Mouse (Mus musculus) intestine, embryonic 16.5 days (tissue): ENCODE measurements around the gene Adamts7. TPM values are rescaled to one million over a fixed set of nuclear protein-coding genes. Genes with fewer than 3 reads are reported as not detected.

Experiments used
- ATAC-seq: fragments of 200-750 bp; cut with Nextera tagmentation; 2 replicates; pipeline ENCODE4 v1.8.0; 2017; ENCODE audit warnings: moderate TSS enrichment, moderate library complexity
- H3K27ac ChIP-seq: fragments of 300-500 bp; sonication (generic); 2 replicates; pipeline ENCODE4 v1.5.1; 2014; ENCODE audit warnings: mild to moderate bottlenecking, low read length
- H3K27me3 ChIP-seq: fragments of 300-500 bp; sonication (generic); replicated peaks from 2 replicates; pipeline ENCODE4 v1.6.1; 2014; ENCODE audit warnings: low read length, control low read depth, mixed read lengths; ENCODE audit not compliant: control insufficient read depth, insufficient read depth
- H3K36me3 ChIP-seq: fragments of 300-500 bp; sonication (generic); 2 replicates; pipeline ENCODE4 v1.6.1; 2014; ENCODE audit warnings: low read length, control low read depth; ENCODE audit not compliant: control insufficient read depth, insufficient read depth
- H3K4me1 ChIP-seq: fragments of 300-500 bp; sonication (generic); 2 replicates; pipeline ENCODE4 v1.6.1; 2014; ENCODE audit warnings: low read length, control low read depth, mixed read lengths; ENCODE audit not compliant: control insufficient read depth, insufficient read depth
- H3K4me2 ChIP-seq: fragments of 300-500 bp; sonication (generic); 2 replicates; pipeline ENCODE4 v1.6.1; 2014; ENCODE audit warnings: low read depth, low read length, control low read depth
- H3K4me3 ChIP-seq: fragments of 300-500 bp; sonication (generic); 2 replicates; pipeline ENCODE4 v1.5.1; 2014; ENCODE audit warnings: mild to moderate bottlenecking, low read length
- H3K9ac ChIP-seq: fragments of 300-500 bp; sonication (generic); 2 replicates; pipeline ENCODE4 v1.6.1; 2014; ENCODE audit warnings: low read depth, low read length
- H3K9me3 ChIP-seq: fragments of 300-500 bp; sonication (generic); 2 replicates; pipeline ENCODE4 v1.6.1; 2016; ENCODE audit warnings: low read length, control low read depth; ENCODE audit not compliant: control insufficient read depth
- WGBS: fragments of 180-500 bp; shearing (Covaris S2); extraction: QIAGEN DNeasy Blood & Tissue Kit; methylation state at CpG from one replicate; pipeline ENCODE4 v1.1.7; 2014; 5-methylcytosine and 5-hydroxymethylcytosine counted together
- polyA plus RNA-seq: library from polyadenylated mRNA; unstranded; fragments of >200 nt; fragmentation: Nextera tagmentation; extraction: Ambion mirVana; gene quantifications from 2 replicates; pipeline ENCODE4 v1.2.1, GENCODE M21; 2015

The Adamts7 gene
- polyA plus RNA-seq, 1 experiment from 2014 or later = 11.7 TPM

GRCm38 (mm10) chr9:90136678-90136965 lies 26.2 kb upstream of the Adamts7 start:
- H3K36me3 ChIP-seq = no peaks in the 10 kb centered on the region
- H3K27me3 ChIP-seq = no peaks in the 10 kb centered on the region
- no peak overlapping the region for H3K4me2 ChIP-seq
- no peak overlapping the region for H3K4me3 ChIP-seq
- 91% methylated on average over 1 of the region's 1 CpGs for WGBS
- no peak overlapping the region for H3K9ac ChIP-seq
- H3K9me3 ChIP-seq = no peaks in the 10 kb centered on the region; the same call in 1 of the 2 replicates
- ATAC-seq = no peak
- H3K4me1 ChIP-seq = no peaks in the 10 kb centered on the region
- no peak overlapping the region for H3K27ac ChIP-seq

GRCm38 (mm10) chr9:90145788-90146187 lies 17.1 kb upstream of the Adamts7 start:
- Histone ChIP-seq H3K27me3 (no peaks in the 10 kb centered on the region), H3K9me3 (no peaks in the 10 kb centered on the region), H3K9ac (no peak overlapping the region), H3K27ac (no peak overlapping the region), H3K36me3 (no peaks in the 10 kb centered on the region), H3K4me2 (no peak overlapping the region), H3K4me1 (0 out of 2 replicates have a peak, but pooled peaks cover under 1% of the 10 kb centered on the region), H3K4me3 (no peak overlapping the region)
- peak; percentile 62; the same call in 1 of the 2 replicates for ATAC-seq
- WGBS = 49% methylated on average over 2 of the region's 2 CpGs

GRCm38 (mm10) chr9:90146869-90147268 lies 16.0 kb upstream of the Adamts7 start:
- Histone ChIP-seq H3K4me1 (0 out of 2 replicates have a peak, but pooled peaks cover 3% of the 10 kb centered on the region), H3K9me3 (no peaks in the 10 kb centered on the region), H3K9ac (no peak overlapping the region), H3K27me3 (no peaks in the 10 kb centered on the region), H3K27ac (no peak overlapping the region), H3K4me3 (no peak overlapping the region), H3K4me2 (no peak overlapping the region), H3K36me3 (no peaks in the 10 kb centered on the region)
- no peak for ATAC-seq
- WGBS = 62% methylated on average over 5 of the region's 5 CpGs

DNA sequence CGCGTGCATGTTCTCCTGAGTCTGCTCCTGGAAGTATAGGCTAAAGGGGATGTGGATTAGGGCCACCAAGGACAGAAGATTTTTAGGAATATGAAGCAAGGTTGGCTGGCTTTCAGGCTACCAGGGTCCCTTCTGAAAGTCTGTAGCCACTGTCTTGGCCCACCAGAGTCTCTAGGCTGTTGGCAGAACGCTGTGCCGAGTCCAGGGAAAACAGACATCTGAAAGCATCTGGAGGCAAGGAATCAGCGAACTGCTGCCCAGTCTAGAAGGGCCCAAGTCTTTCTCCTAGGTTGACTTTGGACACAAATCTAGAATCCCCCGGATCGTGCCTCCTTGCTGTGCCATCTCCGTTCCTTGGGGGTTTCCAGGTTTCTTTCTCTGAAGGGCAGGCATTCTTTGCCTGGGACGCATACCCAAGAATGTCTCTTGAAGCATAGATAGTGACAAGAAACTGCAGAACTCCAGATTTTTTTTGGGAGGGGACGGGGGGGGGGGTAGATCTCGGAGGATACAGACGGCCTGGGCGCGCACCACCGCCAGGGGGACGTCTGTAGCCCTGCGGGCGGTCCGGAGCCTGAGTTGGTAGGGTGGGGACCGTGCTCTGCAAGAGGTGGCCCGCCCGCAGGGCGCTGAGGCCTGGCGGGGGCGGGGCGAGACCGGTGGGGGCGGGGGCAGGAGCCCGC lies 485 bp upstream of the Adamts7 start:
- H3K9me3 ChIP-seq = no peaks in the 10 kb centered on the region
- H3K4me2 ChIP-seq = peak overlapping the region; percentile 97
- H3K9ac ChIP-seq = peak overlapping the region; percentile 78
- 0 out of 2 replicates have a peak, but pooled peaks cover 13% of the 10 kb centered on the region for H3K4me1 ChIP-seq
- H3K27me3 ChIP-seq = no peaks in the 10 kb centered on the region; the same call in 1 of the 2 replicates
- peak overlapping the region; percentile 8; the same call in 1 of the 2 replicates for H3K27ac ChIP-seq
- H3K4me3 ChIP-seq = peak overlapping the region; percentile 79
- no peaks in the 10 kb centered on the region for H3K36me3 ChIP-seq
- ATAC-seq = peak; percentile 91
- WGBS = 12% methylated on average over 18 of the region's 29 CpGs

GRCm38 (mm10) chr9:90163749-90164095 lies 853 bp downstream of the Adamts7 start:
- 2% methylated on average over 18 of the region's 18 CpGs for WGBS

GRCm38 (mm10) chr9:90164670-90165453 lies 2.0 kb downstream of the Adamts7 start:
- H3K4me3 ChIP-seq = no peak overlapping the region
- WGBS = 55% methylated on average over 4 of the region's 4 CpGs

More at GRCm38 (mm10) chr9:90163749-90164095, 853 bp downstream of the Adamts7 start:
- Histone ChIP-seq H3K4me3 (peak overlapping the region; percentile 79), H3K27me3 (no peaks in the 10 kb centered on the region; the same call in 1 of the 2 replicates), H3K4me2 (peak overlapping the region; percentile 97), H3K27ac (peak overlapping the region; percentile 69), H3K36me3 (no peaks in the 10 kb centered on the region), H3K9ac (peak overlapping the region; percentile 78), H3K9me3 (no peaks in the 10 kb centered on the region), H3K4me1 (0 out of 2 replicates have a peak, but pooled peaks cover 13% of the 10 kb centered on the region)
- ATAC-seq = peak; percentile 66

GRCm38 (mm10) chr9:90165590-90165989 lies 2.7 kb downstream of the Adamts7 start:
- WGBS = 69% methylated on average over 4 of the region's 4 CpGs
- no peaks in the 10 kb centered on the region for H3K9me3 ChIP-seq
- no peak overlapping the region for H3K4me2 ChIP-seq
- H3K36me3 ChIP-seq = no peaks in the 10 kb centered on the region
- 0 out of 2 replicates have a peak, but pooled peaks cover 13% of the 10 kb centered on the region for H3K4me1 ChIP-seq
- no peak overlapping the region for H3K9ac ChIP-seq
- no peak for ATAC-seq
- H3K4me3 ChIP-seq = no peak overlapping the region
- no peak overlapping the region for H3K27ac ChIP-seq
- no peaks in the 10 kb centered on the region; the same call in 1 of the 2 replicates for H3K27me3 ChIP-seq

More at GRCm38 (mm10) chr9:90164670-90165453, 2.0 kb downstream of the Adamts7 start:
- ATAC-seq = no peak
- Histone ChIP-seq H3K27me3 (no peaks in the 10 kb centered on the region; the same call in 1 of the 2 replicates), H3K27ac (no peak overlapping the region), H3K9me3 (no peaks in the 10 kb centered on the region), H3K9ac (no peak overlapping the region), H3K36me3 (no peaks in the 10 kb centered on the region), H3K4me2 (no peak overlapping the region; the same call in 1 of the 2 replicates), H3K4me1 (0 out of 2 replicates have a peak, but pooled peaks cover 13% of the 10 kb centered on the region)

DNA sequence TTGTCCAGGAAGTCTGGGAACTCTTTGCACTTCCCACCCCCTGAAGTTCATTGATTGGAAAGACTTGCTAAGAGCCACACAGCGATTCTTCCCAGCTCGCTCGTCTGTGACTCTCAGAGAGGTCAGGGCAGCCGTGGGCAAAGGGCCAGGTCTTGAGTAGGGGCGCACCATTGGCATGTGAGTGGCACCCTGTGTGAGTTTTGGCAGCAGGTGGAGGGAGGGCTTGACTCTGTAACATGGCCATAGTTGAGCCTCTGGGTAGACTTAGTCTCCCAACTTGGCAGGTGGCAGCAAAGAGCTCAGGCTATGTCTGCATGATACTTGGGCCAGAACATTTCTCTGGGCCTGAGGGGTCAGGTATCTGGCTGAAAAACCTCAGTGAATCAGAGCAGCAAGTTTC lies 3.7 kb downstream of the Adamts7 start:
- H3K27ac ChIP-seq = no peak overlapping the region
- no peak overlapping the region for H3K9ac ChIP-seq
- no peaks in the 10 kb centered on the region; the same call in 1 of the 2 replicates for H3K27me3 ChIP-seq
- H3K9me3 ChIP-seq = no peaks in the 10 kb centered on the region
- no peaks in the 10 kb centered on the region for H3K36me3 ChIP-seq
- no peak for ATAC-seq
- no peak overlapping the region for H3K4me3 ChIP-seq
- 0 out of 2 replicates have a peak, but pooled peaks cover 13% of the 10 kb centered on the region for H3K4me1 ChIP-seq
- H3K4me2 ChIP-seq = no peak overlapping the region
- 66% methylated on average over 5 of the region's 5 CpGs for WGBS

GRCm38 (mm10) chr9:90169965-90170364 lies 7.1 kb downstream of the Adamts7 start:
- H3K27ac ChIP-seq = no peak overlapping the region
- no peak overlapping the region for H3K4me3 ChIP-seq
- H3K27me3 ChIP-seq = no peaks in the 10 kb centered on the region
- no peaks in the 10 kb centered on the region for H3K4me1 ChIP-seq
- H3K4me2 ChIP-seq = no peak overlapping the region
- no peaks in the 10 kb centered on the region for H3K9me3 ChIP-seq
- ATAC-seq = no peak
- H3K9ac ChIP-seq = no peak overlapping the region
- WGBS = 75% methylated on average over 4 of the region's 4 CpGs
- H3K36me3 ChIP-seq = no peaks in the 10 kb centered on the region
